Mouse (Mus musculus) cerebellum, postnatal 10 days (tissue): ENCODE results near the gene Ajap1.

Experiments used
- DNase-seq, 2 experiments: peaks; one replicate each; pipeline ENCODE4 v3.0.0; 2021; ENCODE audit warnings: mixed read lengths in 2 of 2

Gene Ajap1

GRCm38 (mm10) chr4:153451516-153451915, 31.1 kb downstream of the Ajap1 start:
- no peak for DNase-seq

- no peak for DNase-seq
These were observed 40.1 kb downstream of the Ajap1 start for GRCm38 (mm10) chr4:153442522-153442921.

- no peak for DNase-seq
These were observed 42.7 kb downstream of the Ajap1 start for GRCm38 (mm10) chr4:153439868-153440267.

GRCm38 (mm10) chr4:153439031-153439430, 43.6 kb downstream of the Ajap1 start:
- DNase-seq, result peak; percentile 37 to 52

- DNase-seq, result no peak
These were observed 45.4 kb downstream of the Ajap1 start for GRCm38 (mm10) chr4:153437196-153437595.

- DNase-seq, result no peak
These were observed 46.7 kb downstream of the Ajap1 start for GRCm38 (mm10) chr4:153435917-153436316.

- no peak for DNase-seq
These were observed 52.6 kb downstream of the Ajap1 start for GRCm38 (mm10) chr4:153429971-153430370.

GRCm38 (mm10) chr4:153425961-153426656, 56.5 kb downstream of the Ajap1 start:
- no peak for DNase-seq

GRCm38 (mm10) chr4:153424324-153424723, 58.3 kb downstream of the Ajap1 start:
- DNase-seq, result no peak

- peak; percentile 58 to 68 for DNase-seq
These were observed 64.7 kb downstream of the Ajap1 start for GRCm38 (mm10) chr4:153417926-153418325.

GRCm38 (mm10) chr4:153417164-153417896, 65.3 kb downstream of the Ajap1 start:
- DNase-seq, result peak in 1 of 2 experiments; percentile 24

- no peak for DNase-seq
These were observed 66.5 kb downstream of the Ajap1 start for GRCm38 (mm10) chr4:153416111-153416510.

GRCm38 (mm10) chr4:153398421-153398820, 84.2 kb downstream of the Ajap1 start:
- DNase-seq, result peak; percentile 62 to 63

- DNase-seq, result peak; percentile 65 to 74
These were observed 95.1 kb downstream of the Ajap1 start for GRCm38 (mm10) chr4:153387478-153387877.

- peak in 1 of 2 experiments; percentile 51 for DNase-seq
These were observed 101.2 kb downstream of the Ajap1 start for GRCm38 (mm10) chr4:153381433-153381832.

- peak; percentile 92 to 94 for DNase-seq
These were observed 101.7 kb downstream of the Ajap1 start for GRCm38 (mm10) chr4:153380885-153381284.

- DNase-seq, result peak; percentile 68 to 70
These were observed 104.6 kb downstream of the Ajap1 start for GRCm38 (mm10) chr4:153377981-153378380.

- DNase-seq, result no peak
These were observed 108.4 kb downstream of the Ajap1 start for GRCm38 (mm10) chr4:153374233-153374632.

GRCm38 (mm10) chr4:153373125-153373524, 109.5 kb downstream of the Ajap1 start:
- DNase-seq, result no peak

- DNase-seq, result no peak
These were observed 113.9 kb downstream of the Ajap1 start for GRCm38 (mm10) chr4:153368620-153369159.

GRCm38 (mm10) chr4:153360868-153361545, 121.6 kb downstream of the Ajap1 start:
- peak; percentile 96 for DNase-seq

GRCm38 (mm10) chr4:153358243-153358550, 124.4 kb downstream of the Ajap1 start:
- peak in 1 of 2 experiments; percentile 37 for DNase-seq

- DNase-seq, result no peak
These were observed 124.9 kb downstream of the Ajap1 start for GRCm38 (mm10) chr4:153357539-153358242.
